Mouse (Mus musculus) lung, postnatal 10 days (tissue): ENCODE results near the gene Bbs9.

Experiments used
- DNase-seq: peaks from one replicate; pipeline ENCODE4 v3.0.0; 2021

Bbs9 gene

GRCm38 (mm10) chr9:22539546-22539945 lies 64.0 kb downstream of the Bbs9 start:
- no peak for DNase-seq

- peak; percentile 11 for DNase-seq
Measured at GRCm38 (mm10) chr9:22541130-22541529, 65.6 kb downstream of the Bbs9 start.

DNA sequence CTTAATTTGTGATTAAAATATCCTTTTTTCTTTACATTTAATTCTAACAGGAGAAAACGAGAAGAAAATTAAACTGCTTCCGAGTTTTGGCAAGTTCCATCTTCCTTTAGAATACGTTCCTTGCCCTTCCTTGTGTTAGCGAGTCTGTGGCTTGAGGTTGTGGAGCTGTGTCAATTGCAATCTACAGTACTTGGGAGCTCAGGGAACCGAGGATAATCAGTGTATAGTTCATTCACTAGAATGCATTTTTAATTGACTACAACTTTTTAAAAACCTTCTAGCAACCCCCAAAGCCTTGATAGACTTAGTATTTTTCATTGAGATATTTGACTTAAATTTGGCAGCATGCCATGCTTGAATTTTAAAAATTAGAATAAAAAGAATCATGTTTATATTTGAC lies 68.0 kb downstream of the Bbs9 start:
- DNase-seq = no peak

DNA sequence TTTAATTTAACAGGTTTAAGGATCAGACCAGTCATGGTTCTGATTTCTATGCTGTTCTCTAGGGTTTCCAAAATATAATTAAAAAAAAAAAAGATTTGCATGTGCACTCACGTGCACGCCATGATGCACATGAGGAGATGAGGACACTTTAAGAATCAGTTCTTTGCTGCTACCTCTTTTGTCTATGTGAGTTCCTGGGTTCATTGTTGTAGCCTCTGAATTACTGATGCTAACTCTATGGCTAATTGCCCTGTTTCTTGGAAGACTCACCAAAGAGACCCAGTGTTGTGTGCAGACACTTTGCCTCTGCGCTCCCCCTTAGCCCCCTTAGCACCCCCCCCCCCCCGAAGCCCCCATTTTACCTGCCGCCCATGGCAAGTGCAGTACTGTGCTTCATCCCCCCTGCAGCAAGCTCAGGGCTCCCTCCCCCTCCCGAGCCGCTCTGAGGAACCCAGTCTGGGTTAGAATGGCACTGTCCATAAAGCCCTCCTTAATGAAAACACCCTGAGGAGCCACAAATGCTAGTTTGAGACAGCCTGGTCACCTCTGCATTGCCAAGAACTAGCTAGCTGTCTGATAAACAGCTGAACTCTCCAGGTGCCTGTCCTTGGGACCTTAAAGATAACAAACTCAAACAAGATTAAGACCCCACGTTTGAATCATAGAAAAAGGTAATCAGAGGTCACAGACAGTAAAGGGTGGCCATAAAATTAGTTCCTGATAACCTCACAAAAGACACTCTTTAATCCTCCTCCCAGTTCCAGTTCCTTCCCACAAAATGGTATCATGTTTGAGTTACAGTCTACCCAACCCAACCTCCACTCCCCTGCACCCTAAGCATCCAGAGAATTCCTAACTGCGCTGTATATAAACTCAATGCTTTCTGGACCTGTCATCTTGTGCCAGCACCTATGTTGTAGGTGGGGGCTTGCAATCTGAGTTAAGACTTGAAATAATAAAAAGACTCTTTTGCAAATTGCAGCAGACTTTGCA lies 69.1 kb downstream of the Bbs9 start:
- DNase-seq = no peak

DNA sequence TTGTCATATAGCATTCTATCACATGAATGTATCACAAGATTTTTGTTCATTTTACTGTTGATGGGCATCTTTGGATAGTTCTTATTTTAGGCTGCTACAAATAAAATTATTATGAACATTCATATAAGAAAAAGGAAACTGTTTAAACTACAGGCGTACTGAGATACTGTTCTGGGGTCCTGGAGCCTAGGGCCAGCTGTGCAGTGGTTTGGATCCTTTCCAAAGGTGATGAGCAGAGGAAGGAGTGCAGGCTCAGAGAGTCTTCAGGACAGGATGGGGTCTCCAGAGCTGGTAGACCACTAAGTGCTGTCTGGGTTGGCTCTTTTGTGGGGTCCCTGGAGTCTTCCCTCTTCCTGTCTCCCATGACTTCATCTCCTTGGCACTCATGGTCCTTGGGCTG lies 75.8 kb downstream of the Bbs9 start:
- DNase-seq = no peak

- DNase-seq = no peak
Measured at GRCm38 (mm10) chr9:22556076-22556475, 80.6 kb downstream of the Bbs9 start.

GRCm38 (mm10) chr9:22557467-22557866 lies 82.0 kb downstream of the Bbs9 start:
- DNase-seq = peak; percentile 66

DNA sequence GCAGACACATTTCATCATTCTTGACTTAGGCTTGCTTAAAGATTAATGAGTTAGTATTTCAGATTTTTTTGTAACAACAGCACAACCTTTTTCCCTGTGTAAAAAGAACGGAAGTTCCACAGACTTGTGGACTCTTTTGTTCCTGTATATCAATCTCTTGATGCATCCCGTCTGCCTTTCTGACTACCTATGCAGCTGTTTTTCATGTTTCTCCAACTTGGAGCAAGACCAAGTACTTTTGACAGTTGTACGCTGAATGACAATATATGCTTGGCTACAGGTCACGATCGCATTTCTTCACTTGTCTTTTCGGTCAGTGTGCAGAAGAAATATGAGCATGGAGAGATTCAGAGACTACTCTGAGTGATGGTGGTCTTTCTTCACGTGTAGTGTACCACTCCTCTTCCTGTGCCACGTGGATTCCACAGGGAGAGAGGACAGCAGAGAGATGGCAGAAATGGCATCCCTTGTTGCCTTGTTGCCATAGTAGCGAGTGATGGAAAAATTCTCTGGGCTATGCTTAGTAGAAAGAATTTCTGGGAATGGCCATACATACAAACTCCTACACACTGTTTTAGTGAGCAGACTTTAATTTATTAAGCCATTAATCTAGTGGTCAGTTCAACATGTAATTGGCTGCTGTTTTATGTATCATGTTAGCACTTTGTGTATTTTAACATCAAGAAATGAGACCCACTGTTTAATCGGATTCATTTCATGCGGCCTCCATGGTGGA lies 88.3 kb downstream of the Bbs9 start:
- no peak for DNase-seq

GRCm38 (mm10) chr9:22567726-22568125 lies 92.2 kb downstream of the Bbs9 start:
- no peak for DNase-seq

DNA sequence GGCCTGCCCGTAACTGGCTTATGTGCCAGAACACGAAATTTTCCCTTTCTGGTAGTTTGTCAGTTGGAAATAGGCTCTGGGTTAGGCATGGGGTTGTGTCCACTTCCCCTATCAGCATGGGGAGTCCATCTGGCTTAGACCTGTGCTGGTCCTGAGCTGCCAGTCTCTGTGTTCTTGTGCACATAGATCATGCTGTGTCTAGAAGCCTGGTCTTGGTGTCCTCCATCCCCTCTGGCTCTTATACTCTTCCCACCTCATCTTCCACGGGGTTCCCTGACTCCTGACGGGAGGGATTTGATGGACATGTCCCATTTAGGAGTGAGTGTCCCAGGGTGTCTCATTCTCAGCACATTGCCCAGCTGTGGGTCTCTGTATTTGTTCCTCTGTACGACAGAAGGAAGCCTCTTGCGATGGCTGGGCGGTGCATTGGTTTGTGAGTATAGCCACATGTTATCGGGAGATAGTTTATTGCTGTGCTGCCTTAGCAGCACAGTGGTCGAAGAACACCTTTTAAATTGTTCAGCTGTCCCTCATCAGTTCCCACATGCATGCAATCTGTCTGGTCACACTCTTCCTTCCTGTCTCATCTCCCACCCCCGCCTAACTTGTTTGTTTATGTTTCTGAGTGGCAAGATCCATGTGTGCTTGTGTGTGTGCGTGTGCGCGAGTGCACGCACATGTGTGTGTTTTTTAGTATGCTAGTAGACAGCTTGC lies 101.1 kb downstream of the Bbs9 start:
- peak; percentile 25 for DNase-seq

- DNase-seq = no peak
Measured at GRCm38 (mm10) chr9:22578266-22578665, 102.8 kb downstream of the Bbs9 start.

DNA sequence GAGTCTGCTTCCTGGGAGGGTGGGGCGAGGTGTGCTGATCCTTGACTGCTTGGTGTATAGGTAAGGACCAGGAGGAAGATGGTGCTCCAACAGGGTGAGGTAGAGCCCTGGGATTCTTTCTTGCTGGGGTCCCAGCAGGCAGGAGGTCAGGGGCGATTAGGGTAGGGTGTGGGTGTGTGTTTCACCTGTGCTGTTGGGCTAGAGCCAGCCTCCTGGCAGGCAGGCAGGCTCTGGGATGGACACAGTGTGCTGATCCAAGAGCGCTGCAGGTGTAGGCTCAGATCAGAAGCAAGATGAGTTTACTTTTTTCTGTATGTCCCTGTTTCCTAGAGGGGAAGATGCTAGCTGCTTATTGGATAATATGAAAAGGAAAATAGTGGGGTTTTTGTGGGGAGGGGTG lies 108.7 kb downstream of the Bbs9 start:
- no peak for DNase-seq

DNA sequence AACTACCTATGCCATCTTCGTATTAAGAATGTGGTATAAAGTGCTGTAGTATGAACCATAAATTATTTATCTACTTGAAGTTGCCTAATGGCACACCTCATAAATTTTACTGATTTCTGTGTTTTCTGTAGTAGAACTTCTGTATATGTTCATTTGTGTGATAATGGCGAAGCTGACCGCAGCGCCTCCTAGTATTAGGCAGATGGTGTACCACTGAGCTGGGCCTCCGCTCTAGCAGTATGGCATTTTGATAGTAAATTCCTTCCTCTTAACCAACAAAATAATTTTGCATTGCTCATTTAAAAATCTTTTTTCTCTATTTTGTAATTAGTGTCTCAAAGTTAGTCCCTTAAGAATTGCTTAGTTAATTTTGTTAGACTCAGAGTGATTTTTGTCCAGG lies 117.5 kb downstream of the Bbs9 start:
- no peak for DNase-seq

- DNase-seq = no peak
Measured at GRCm38 (mm10) chr9:22596650-22597049, 121.1 kb downstream of the Bbs9 start.

DNA sequence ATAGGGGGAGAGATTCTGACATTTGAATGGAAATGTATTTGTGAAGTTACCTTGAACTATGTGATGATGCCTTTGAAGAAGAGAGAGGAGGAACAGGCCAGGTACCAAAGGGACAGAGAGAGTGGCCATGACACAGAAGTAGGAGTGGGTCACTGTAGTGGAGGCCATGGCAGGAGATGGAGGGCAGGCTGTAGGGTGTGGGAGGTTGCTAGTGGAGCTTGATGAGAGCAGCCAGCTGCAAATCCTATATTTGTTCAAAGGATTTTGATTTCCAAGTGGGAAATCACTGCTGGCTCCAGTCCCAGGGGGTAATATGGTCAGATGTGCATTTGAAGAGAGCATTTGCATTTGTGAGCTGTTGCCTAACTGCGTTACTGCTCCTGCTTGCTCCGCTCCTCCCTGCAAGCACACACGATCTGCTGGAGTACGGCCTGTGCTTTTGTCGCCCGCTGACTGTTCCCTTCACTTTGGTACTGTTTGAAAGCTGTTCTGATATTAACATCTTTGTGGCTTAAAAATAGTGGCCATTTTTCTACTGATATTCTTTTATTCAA lies 137.8 kb downstream of the Bbs9 start:
- DNase-seq = no peak

- DNase-seq = no peak
Measured at GRCm38 (mm10) chr9:22619245-22619644, 143.7 kb downstream of the Bbs9 start.

- peak; percentile 68 for DNase-seq
Measured at GRCm38 (mm10) chr9:22624966-22625365, 149.5 kb downstream of the Bbs9 start.

DNA sequence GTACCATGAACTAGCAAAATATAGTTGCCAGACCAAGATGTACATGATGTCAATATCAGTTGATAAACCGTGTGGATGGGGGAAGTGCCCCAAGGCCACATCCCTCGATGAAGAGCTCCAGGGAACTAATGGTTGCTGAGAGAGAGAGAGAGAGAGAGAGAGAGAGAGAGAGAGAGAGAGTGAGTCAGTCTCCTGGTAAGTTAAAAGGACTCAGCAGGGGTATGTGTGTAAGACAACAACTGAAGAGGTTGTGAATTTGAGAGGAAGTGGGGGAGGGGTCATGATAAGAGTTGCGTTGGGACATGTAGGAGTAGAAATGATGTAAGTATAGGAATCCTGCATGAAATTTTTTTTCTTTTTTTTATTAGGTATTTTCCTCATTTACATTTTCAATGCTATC lies 150.5 kb downstream of the Bbs9 start:
- DNase-seq = no peak

GRCm38 (mm10) chr9:22627912-22628311 lies 152.4 kb downstream of the Bbs9 start:
- no peak for DNase-seq

- DNase-seq = no peak
Measured at GRCm38 (mm10) chr9:22632800-22633485, 157.4 kb downstream of the Bbs9 start.

- no peak for DNase-seq
Measured at GRCm38 (mm10) chr9:22638502-22638901, 163.0 kb downstream of the Bbs9 start.

DNA sequence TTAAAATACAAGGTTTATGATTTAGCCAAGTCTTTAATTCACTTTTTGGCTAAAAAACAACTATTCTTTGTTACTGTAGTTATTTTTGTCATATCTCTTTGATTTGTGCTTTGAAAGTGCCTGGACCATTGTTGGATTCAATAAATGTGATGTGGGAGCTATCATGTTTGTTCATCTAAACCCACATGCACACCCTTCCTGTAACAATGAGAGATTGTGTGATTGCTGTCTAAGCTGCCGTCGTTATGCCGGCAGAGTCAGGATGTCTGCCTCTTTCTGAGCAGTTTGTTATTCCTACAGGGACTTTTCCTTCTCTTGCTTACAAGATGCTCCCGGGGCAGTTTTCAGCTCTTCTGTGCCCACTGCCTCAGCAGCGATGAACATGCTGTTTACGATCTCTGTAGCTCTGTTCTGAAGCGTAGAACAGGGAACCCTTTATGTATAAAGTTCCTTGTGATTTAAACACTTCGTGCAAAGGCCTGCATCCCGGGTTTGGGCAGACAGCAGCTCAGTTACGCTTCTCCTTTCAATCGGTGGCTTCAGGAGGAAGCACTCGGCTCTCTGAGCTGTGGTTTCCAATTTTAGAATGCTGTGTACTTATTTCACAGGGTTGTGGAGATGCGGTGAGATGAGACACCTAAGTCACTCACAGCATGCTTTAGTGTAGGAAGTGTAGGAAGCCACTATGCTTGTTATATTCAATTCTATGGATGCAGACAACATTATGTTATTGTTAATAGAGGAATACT lies 165.3 kb downstream of the Bbs9 start:
- DNase-seq = peak; percentile 13
